Mouse (Mus musculus) neutrophil, adult 5-6 weeks (primary cell): Measurements from ENCODE around the gene Apom. TPM values are rescaled to one million over a fixed set of nuclear protein-coding genes. Genes with fewer than 3 reads are reported as not detected.
"Not testable (repeated sequence)": the region's sequence is repeated elsewhere in the genome, so short reads cannot be mapped to it uniquely, and the experiment has no call there.

Source experiments
- ATAC-seq: fragments of 151-379, 151-347 bp; 2 replicates; pipeline ENCODE4 v1.8.0; 2017; ENCODE audit warnings: mild to moderate bottlenecking, moderate TSS enrichment; ENCODE audit not compliant: insufficient number of reproducible peaks, poor library complexity, low FRiP score, severe bottlenecking; ENCODE audit errors: extremely low read depth
- total RNA-seq: library from RNA; stranded (forward); fragments of 200-1000 nt; gene quantifications from 2 replicates; pipeline ENCODE4 v1.2.3, GENCODE M21; 2017

Gene Apom
- total RNA-seq, 1 experiment from 2014 or later, result 0.58 TPM

DNA sequence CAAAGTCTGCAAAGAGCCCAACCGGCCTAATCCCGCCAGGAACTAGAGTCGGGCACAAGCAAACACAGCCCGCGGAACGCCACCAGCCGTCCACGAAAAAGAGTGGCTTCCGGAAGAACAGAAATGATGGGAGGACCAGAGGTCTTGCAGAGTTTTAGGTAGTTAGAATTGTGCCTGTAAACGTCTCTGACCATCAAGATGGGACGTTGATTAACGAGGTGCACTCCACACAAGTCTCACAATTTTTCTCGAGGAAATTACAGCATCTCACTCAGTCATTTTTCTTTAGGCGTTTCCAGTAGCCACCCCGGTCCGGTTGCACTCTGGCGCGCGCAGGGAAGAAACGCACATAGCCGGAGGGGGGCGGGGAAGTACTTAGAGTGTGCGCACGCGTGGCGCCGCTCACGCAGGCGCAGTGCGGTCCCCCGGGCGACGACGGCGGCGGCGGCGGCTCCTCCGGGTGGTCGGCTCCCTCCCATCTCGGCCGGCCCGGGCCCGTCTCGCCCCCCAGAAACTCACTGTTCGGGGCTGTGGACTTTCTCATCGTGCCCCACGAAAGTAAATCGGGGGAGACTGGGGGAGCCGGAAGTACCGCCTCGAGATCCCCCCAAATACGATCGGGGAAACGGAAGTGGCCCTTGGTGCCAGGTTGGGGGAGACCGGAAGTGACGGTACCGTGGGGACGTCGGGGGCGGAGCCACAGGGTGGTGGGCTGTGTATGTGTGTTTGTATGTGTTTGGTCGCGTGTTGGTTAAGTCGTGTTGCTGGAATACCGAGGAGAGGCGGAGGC, 3.1 kb upstream of the Apom start, which contains the start of gene Bag6:
Gene Bag6, plus strand, starts transcription at position 378 of the 790 bp plus-strand sequence.
- ATAC-seq, result peak; percentile 76

- ATAC-seq, result no peak
These were observed 1.7 kb upstream of the Apom start for GRCm38 (mm10) chr17:35133517-35133916.

GRCm38 (mm10) chr17:35132174-35132560, 317 bp upstream of the Apom start:
- no peak for ATAC-seq

- ATAC-seq, result no peak
These were observed 812 bp downstream of the Apom start for GRCm38 (mm10) chr17:35131038-35131437.

DNA sequence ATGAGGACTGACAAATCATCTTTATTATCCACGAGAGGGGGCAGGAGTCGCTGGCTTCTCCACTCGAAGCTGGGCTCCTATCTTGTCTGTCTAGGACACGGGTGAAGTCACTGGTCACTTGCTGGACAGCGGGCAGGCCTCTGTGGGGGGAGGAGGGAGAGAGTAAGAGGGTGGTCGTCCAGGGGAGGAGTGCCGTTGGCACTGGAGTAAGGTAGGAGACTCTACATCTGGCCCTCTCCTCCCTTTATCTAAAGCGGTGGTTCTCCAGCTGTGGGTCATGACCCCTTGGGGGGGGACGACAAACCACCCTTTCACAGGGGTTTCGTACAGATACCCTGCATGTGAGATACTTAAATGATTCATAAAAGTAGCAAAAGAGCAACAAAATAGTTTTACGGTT, 2.9 kb downstream of the Apom start:
- no peak for ATAC-seq

- ATAC-seq, result no peak
These were observed 4.8 kb downstream of the Apom start for GRCm38 (mm10) chr17:35127017-35127416.

GRCm38 (mm10) chr17:35126206-35126611, 5.6 kb downstream of the Apom start, which contains the start of gene D17H6S53E:
TSS of gene D17H6S53E (plus strand) at chr17:35126373.
- peak; percentile 46 for ATAC-seq

DNA sequence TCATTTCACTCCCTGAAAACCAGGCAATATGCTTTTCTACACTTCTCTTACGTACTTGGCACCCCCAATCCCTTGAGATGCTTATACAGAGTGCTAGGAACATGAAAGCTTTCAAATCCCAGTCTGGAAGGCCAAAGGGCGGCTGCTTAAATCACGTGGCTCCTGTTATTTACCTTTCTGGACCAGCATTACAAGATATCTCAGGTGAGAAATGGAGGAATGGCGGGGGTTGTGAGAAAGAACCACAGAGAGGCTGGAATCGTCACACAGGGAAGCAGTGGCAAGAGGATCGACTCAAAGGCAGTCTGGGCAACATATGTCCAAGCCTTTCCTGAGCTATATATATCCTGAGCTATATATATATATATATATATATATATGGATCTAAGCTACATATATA, 6.3 kb downstream of the Apom start:
- ATAC-seq, result no peak

DNA sequence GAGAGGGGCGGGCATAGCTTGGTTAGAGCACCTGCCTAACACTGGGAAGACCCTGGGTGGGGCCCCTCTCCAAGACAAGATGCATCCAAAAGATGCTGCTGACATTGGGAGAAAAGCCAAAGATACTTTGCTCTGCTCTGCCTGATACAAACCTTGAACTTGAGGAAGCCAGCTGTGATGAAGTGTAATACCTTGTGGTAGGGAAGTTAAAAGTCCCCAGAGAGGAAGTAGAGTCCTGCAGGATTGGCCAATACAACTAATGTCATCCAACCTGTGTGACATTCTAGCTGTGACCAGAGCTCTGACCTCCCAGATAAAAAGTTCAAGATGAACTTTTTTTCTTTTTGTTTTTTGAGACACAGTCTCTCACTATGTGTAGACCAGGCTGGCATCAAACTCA, 6.8 kb downstream of the Apom start:
- peak; percentile 33; the same call in 1 of the 2 replicates for ATAC-seq

GRCm38 (mm10) chr17:35124261-35124896, 7.5 kb downstream of the Apom start:
- not testable (repeated sequence) for ATAC-seq

GRCm38 (mm10) chr17:35123287-35123686, 8.6 kb downstream of the Apom start:
- not testable (repeated sequence) for ATAC-seq

- no peak for ATAC-seq
These were observed 10.0 kb downstream of the Apom start, which contains the start of gene Csnk2b for GRCm38 (mm10) chr17:35121871-35122303. TSS of gene Csnk2b (minus strand) at chr17:35122053.

DNA sequence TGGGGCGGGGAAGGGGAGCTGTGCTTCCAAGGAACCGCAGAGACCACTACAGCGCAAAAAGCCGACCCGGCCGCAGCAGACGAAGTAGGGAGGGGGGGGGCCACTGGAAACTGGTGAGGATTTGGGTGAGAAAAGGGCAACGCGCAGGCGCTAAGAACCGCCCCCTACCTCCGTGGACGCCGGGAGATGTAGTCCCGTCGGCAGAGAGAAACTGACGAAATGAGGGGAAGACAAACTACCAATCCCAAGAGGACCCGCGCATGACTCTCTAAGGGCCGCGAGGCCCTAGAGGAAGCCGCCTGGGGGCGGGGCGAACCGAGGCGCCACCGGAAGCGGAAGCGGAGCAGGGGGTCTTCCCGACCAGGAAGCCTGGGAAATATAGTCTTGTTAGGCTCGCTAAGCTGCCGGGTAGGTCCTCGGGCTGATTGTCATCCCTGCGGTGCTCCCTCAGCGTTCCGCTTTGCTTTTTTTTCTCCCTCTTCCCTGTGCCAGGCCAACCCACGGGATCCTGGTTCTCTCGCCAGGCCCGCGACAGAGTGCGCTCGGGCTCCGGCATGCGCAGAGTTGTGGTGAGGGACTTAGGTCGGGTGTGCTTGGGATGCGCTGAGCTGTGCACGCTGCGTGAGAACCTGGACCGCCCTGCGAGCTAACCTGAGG, 10.6 kb downstream of the Apom start, which contains the start of gene Gpank1:
Gene Gpank1, plus strand, starts transcription at position 313 of the 657 bp plus-strand sequence.
- peak; percentile 93 for ATAC-seq

DNA sequence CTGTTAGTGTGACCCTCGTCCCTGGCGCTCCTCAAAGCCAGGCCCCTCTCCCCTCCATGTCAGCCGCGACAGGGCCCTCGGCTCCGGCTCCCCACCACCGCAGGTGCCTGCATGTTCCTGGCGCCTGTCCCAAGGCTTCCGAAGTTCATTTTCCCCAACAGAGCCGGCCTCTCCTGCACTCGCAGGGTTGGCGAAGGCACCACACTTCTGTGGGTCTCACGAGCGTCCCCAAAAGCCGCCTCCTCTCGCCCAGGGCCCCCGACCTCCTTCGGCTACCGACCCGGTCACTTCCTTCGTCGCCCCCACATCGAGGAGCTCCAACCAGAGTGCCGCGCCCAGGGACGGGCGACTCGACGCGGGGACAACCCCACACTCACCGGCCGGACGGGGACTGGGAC, 11.1 kb downstream of the Apom start:
- no peak for ATAC-seq

DNA sequence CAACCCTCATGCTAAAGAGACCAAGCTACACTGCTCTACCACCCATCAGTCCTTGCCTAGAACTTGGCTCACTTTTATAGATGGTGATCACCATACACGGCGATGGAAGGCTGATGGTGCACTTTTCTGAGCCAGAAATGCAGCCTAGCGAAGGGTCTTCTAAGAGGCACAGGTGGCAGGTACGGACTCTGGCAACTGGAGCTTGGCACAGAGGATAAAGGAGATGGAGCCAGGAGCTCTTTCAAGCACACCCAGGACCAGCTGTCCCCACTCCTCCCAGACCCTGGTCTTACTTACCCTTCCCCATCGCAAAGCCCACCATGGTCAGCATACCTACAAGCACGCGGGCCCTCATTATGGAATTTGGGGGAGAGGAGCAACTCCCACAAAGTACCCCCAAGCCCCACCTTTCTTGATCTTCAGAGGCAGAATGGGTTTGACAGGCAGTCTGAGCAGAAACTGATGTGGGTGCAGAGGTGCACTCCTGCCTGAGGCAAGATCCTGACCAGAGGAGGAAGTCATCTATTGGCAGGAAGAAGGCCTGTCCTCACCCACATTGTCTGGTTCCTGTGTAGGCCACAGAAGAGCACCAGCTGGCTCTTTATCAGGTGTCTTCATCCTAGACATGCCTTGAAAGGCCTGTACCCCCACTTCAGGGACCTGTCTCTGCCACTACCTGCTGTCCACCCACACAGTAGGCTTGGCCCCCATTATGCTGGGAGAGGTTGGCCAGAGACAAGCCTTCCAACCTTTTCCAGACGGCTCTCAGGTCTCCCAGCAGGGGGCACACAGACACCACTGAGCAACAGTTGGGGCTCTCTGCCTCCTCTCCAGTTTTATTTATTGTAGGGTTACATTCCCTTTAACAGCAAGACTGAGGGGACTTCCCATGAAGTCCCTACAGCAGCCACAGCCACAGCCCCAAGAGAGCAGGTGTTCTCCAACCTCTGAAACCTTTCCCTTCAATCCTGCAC, 16.5 kb downstream of the Apom start, which contains the start of gene Ly6g5b:
Gene Ly6g5b, minus strand, starts transcription at position 383 of the 974 bp plus-strand sequence.
- ATAC-seq, result peak; percentile 54; the same call in 1 of the 2 replicates

DNA sequence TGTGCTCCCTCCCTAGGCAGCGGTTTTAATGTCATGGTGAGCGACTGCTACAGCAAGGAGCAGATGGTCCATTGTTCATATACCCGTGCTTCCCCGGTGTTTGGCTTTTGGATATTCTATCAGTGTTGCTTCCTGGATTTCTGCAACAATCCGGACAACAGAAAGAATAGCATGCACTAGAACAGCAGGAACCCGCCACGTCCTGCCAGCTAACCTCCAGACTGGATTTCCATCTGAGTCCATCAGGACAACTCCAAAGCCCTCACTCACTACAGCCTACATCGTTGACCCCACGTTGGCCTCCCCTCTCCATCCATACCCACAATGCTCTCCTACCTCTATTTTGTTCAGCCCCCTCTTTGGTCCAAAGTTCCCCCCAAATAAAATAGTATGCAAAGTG, 20.1 kb downstream of the Apom start:
- no peak for ATAC-seq

DNA sequence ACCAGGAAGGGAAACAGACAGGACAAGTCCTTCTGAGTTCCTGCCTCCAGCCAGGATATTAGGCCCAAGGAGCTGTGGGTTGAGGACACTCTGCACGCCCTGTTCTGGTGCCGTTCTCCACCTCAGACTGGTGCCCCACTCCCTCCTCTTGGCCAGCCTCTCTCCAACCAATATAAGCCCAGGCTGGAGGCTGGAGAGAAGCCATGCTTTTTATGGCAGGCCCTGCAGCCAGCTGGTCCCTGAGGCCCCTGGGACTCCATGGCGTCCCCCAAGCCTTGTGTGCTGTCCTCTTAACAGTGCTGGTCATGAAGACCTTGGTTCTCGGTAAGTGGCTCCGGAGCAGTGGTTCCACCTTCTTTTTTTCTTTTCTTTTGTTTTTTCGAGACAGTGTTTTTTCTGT, 23.8 kb downstream of the Apom start, which contains the start of gene Ly6g5c:
Gene Ly6g5c, plus strand, starts transcription at position 183 of the 400 bp plus-strand sequence.
- no peak for ATAC-seq

DNA sequence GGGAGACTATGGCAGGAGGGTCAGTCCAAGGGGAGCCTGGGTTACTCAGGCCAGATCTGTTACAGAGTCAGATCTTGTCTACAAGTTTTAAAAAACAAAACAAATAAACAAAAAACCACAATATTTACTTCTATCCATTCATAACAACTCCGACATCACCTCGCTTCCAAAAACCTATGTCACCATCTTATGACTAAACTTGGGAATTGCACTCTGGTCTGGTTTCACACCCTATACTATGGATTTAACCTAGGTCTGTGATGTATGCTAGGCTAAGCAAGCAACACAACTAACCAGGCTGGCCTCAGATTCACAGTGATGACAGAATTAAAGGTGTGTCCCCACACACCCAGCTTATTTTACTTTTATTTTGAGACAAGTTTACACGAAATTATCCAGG, 25.3 kb downstream of the Apom start:
- no peak for ATAC-seq
